Mouse (Mus musculus) left cerebral cortex, adult 9 months (tissue): ENCODE measurements at regions not wholly inside any gene's neighbourhood (a gene's known extent, or its start where the extent isn't known, plus 50 kb on each side); places are given as distances from the start of the nearest gene placed in this dataset.

Source experiments
- DNase-seq, 2 experiments: peaks; one replicate each; pipeline ENCODE4 v3.0.0; 2022; ENCODE audit warnings: low spot score in 2 of 2

GRCm38 (mm10) chr3:101749841-101750240, 98.9 kb downstream of the Mab21l3 start:
- DNase-seq: no peak

GRCm38 (mm10) chr3:101749031-101749632, 99.6 kb downstream of the Mab21l3 start:
- DNase-seq: peak in 1 of 2 experiments; percentile 31

- DNase-seq: no peak
Measured at GRCm38 (mm10) chr3:101748186-101748585, 100.6 kb downstream of the Mab21l3 start.

- no peak for DNase-seq
Measured at GRCm38 (mm10) chr3:101740906-101741305, 107.9 kb downstream of the Mab21l3 start.

- no peak for DNase-seq
Measured at GRCm38 (mm10) chr3:101737197-101737596, 111.6 kb downstream of the Mab21l3 start.

GRCm38 (mm10) chr3:101729044-101729443, 119.7 kb downstream of the Mab21l3 start:
- no peak for DNase-seq

- DNase-seq: no peak
Measured at GRCm38 (mm10) chr3:101722926-101723325, 118.4 kb upstream of the Atp1a1 start.

- DNase-seq: no peak
Measured at GRCm38 (mm10) chr3:101722001-101722400, 117.5 kb upstream of the Atp1a1 start.

GRCm38 (mm10) chr3:101715416-101715815, 110.9 kb upstream of the Atp1a1 start:
- no peak for DNase-seq

GRCm38 (mm10) chr3:101714810-101715209, 110.3 kb upstream of the Atp1a1 start:
- no peak for DNase-seq

- no peak for DNase-seq
Measured at GRCm38 (mm10) chr3:101713669-101714068, 109.2 kb upstream of the Atp1a1 start.

- DNase-seq: peak in 1 of 2 experiments; percentile 13
Measured at GRCm38 (mm10) chr3:101713138-101713638, 108.7 kb upstream of the Atp1a1 start.

- no peak for DNase-seq
Measured at GRCm38 (mm10) chr3:101712666-101713065, 108.2 kb upstream of the Atp1a1 start.

- no peak for DNase-seq
Measured at GRCm38 (mm10) chr3:101711594-101712171, 107.2 kb upstream of the Atp1a1 start.

GRCm38 (mm10) chr3:101709379-101709970, 105.0 kb upstream of the Atp1a1 start:
- no peak for DNase-seq

- DNase-seq: no peak
Measured at GRCm38 (mm10) chr3:101708821-101709220, 104.3 kb upstream of the Atp1a1 start.

- no peak for DNase-seq
Measured at GRCm38 (mm10) chr3:101704919-101705318, 100.4 kb upstream of the Atp1a1 start.

- DNase-seq: no peak
Measured at GRCm38 (mm10) chr3:101704326-101704725, 99.8 kb upstream of the Atp1a1 start.

GRCm38 (mm10) chr3:101701763-101702173, 97.3 kb upstream of the Atp1a1 start:
- DNase-seq: no peak

GRCm38 (mm10) chr3:101700974-101701610, 96.6 kb upstream of the Atp1a1 start:
- DNase-seq: no peak

GRCm38 (mm10) chr3:101699929-101700681, 95.6 kb upstream of the Atp1a1 start:
- peak in 1 of 2 experiments; percentile 36 for DNase-seq

GRCm38 (mm10) chr3:101696832-101697231, 92.3 kb upstream of the Atp1a1 start:
- no peak for DNase-seq
